Mouse (Mus musculus) hindbrain, postnatal 0 days (tissue): ENCODE data around the gene Vstm2a. TPM values are rescaled to one million over a fixed set of nuclear protein-coding genes. Genes with fewer than 3 reads are reported as not detected.

ENCODE experiments used
- ATAC-seq: fragments of 200-750 bp; cut with Nextera tagmentation; 2 replicates; pipeline ENCODE4 v1.8.0; 2017; ENCODE audit warnings: mild to moderate bottlenecking, moderate TSS enrichment, moderate library complexity
- DNase-seq: peaks from one replicate; pipeline ENCODE4 v3.0.0-alpha.2; 2015; ENCODE audit warnings: low spot score
- H3K27ac ChIP-seq: fragments of 300-500 bp; sonication (generic); 2 replicates; pipeline ENCODE4 v1.5.1; 2014; ENCODE audit warnings: mild to moderate bottlenecking
- H3K27me3 ChIP-seq: fragments of 300-500 bp; sonication (generic); 2 replicates; pipeline ENCODE4 v1.6.1; 2014; ENCODE audit warnings: low read length, mixed read lengths; ENCODE audit not compliant: insufficient read depth
- H3K36me3 ChIP-seq: fragments of 300-500 bp; sonication (generic); 2 replicates; pipeline ENCODE4 v1.6.1; 2014; ENCODE audit warnings: low read length, mixed read lengths; ENCODE audit not compliant: insufficient read depth
- H3K4me1 ChIP-seq: fragments of 300-500 bp; sonication (generic); 2 replicates; pipeline ENCODE4 v1.6.1; 2014; ENCODE audit warnings: antibody characterized with exemption, low read length, mixed read lengths; ENCODE audit not compliant: insufficient read depth
- H3K4me2 ChIP-seq: fragments of 300-500 bp; sonication (generic); 2 replicates; pipeline ENCODE4 v1.6.1; 2014; ENCODE audit warnings: low read depth, mild to moderate bottlenecking, low read length, moderate library complexity, mixed read lengths
- H3K4me3 ChIP-seq: fragments of 300-500 bp; sonication (generic); 2 replicates; pipeline ENCODE4 v1.5.1; 2014; ENCODE audit warnings: low read length
- H3K9ac ChIP-seq: fragments of 300-500 bp; sonication (generic); replicated peaks from 2 replicates; pipeline ENCODE4 v1.6.1; 2014; ENCODE audit warnings: mild to moderate bottlenecking, low read length, moderate library complexity, mixed read lengths
- H3K9me3 ChIP-seq: fragments of 300-500 bp; sonication (generic); 2 replicates; pipeline ENCODE4 v1.6.1; 2016; ENCODE audit warnings: low read length, mixed read lengths
- CTCF ChIP-seq: IDR thresholded peaks from 2 replicates; pipeline ENCODE4 v1.5.1; 2016; ENCODE audit warnings: antibody characterized with exemption, control low read depth, low read depth
- WGBS: fragments of 180-500 bp; shearing (Covaris S2); extraction: QIAGEN DNeasy Blood & Tissue Kit; methylation state at CpG from one replicate; pipeline ENCODE4 v1.1.7; 2014; 5-methylcytosine and 5-hydroxymethylcytosine counted together
- polyA plus RNA-seq: library from polyadenylated mRNA; unstranded; fragments of >200 nt; fragmentation: Nextera tagmentation; extraction: Ambion mirVana; gene quantifications from 2 replicates; pipeline ENCODE4 v1.2.1, GENCODE M21; 2015
- total RNA-seq: library from RNA; depleted of rRNA; stranded (reverse); fragments of >200 nt; gene quantifications from 2 replicates; pipeline ENCODE4 v1.2.3, GENCODE M21; 2014

Vstm2a gene
- total and polyA plus RNA-seq, 2 experiments from 2014 or later = 108 to 119 TPM

DNA sequence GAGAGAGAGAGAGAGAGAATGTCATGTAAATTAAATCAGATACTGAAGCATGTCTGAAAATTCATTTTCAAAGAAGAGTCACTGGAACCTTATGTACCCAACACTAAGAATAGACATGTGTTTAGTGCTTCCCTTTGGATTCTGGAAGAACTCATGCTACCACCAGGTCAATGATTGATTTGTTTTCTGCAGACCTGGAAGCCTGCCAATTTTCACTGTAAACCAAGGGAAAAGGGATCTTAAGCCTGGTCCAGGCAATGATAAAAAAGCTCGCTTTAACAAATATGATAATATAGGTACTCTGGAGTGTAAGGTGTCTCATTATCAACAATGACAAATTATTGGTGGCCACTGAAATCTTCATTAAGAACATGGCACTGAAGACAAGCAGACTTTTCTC lies 32.9 kb downstream of the Vstm2a start:
- DNase-seq = no peak
- H3K9ac ChIP-seq = no peak overlapping the region
- H3K4me2 ChIP-seq = no peak overlapping the region
- no peak overlapping the region for H3K27ac ChIP-seq
- TF ChIP-seq CTCF = no peak
- no peak for ATAC-seq
- H3K9me3 ChIP-seq = no peaks in the 10 kb centered on the region
- H3K4me1 ChIP-seq = no peaks in the 10 kb centered on the region
- WGBS = 79% methylated on average over 1 of the region's 1 CpGs
- no peak overlapping the region for H3K4me3 ChIP-seq
- no peaks in the 10 kb centered on the region for H3K27me3 ChIP-seq
- no peaks in the 10 kb centered on the region for H3K36me3 ChIP-seq

DNA sequence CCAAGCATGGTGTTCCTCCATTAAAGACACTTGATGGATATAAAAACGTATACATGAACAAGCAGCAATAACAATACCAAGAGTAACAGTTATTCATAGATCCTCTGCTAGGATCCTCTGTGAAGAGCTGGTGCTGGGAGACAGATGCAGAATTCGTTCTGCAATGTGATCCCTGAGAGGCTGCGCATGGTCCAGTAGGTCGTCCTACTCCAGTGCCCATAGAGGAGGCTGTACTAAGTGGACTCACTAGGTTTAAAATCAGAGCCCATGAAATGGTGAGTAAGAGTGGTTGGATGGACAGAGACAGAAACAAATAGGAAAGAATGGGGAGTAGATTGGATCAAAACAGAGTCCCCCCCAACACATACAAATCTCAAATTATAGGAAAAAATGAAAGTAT lies 35.4 kb downstream of the Vstm2a start:
- DNase-seq (no peak), ATAC-seq (no peak)
- H3K36me3 ChIP-seq = no peaks in the 10 kb centered on the region
- no peaks in the 10 kb centered on the region for H3K4me1 ChIP-seq
- no peak overlapping the region for H3K27ac ChIP-seq
- H3K9ac ChIP-seq = no peak overlapping the region
- WGBS = 81% methylated on average over 4 of the region's 4 CpGs
- H3K4me2 ChIP-seq = no peak overlapping the region
- no peaks in the 10 kb centered on the region for H3K27me3 ChIP-seq
- no peaks in the 10 kb centered on the region for H3K9me3 ChIP-seq
- no peak for TF ChIP-seq CTCF
- no peak overlapping the region for H3K4me3 ChIP-seq

DNA sequence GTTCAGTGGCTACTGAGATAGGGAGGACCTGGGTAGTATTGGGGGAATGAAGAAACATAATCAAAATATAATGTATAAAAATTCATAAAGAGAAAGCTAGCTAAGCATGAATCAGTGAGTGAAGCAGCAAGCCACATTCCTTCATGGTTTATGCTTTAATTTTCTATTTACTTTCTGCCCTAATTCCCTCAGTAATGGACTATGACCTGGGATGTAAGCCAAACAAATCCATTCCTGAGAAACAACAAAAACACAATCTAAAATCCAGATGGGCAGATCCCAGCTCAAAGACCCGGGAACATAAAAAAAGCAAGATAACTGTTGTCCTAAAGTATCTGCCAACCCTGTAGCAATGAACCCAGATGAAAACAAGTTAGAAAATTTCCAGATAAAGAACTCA lies 39.0 kb downstream of the Vstm2a start:
- no peak for DNase-seq
- no peak for ATAC-seq
- 54% methylated on average over 1 of the region's 1 CpGs for WGBS
- Histone ChIP-seq H3K4me1 (no peaks in the 10 kb centered on the region), H3K27me3 (no peaks in the 10 kb centered on the region), H3K4me3 (no peak overlapping the region), H3K36me3 (no peaks in the 10 kb centered on the region), H3K9me3 (no peaks in the 10 kb centered on the region), H3K4me2 (no peak overlapping the region), H3K27ac (no peak overlapping the region), H3K9ac (no peak overlapping the region)
- TF ChIP-seq CTCF = no peak

DNA sequence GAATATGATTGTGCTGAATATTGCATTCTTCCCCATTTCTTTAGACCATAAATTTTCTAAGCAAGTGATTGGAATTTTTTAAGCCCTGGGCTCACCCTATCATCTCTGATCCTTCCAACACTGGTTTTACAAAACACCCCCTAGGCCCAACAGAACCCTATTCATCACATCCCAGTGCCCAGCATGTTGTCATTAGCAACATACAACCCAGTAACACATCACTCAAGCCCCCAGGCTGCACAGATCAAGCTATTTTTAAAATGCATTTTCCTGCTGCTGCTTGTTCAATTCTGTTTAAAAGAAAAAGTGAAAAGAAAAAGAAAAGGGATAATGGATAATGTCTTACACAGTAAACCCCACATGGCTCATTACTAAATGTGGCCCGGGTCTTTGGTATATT lies 42.0 kb downstream of the Vstm2a start:
- no peak for TF ChIP-seq CTCF
- 35% methylated on average over 1 of the region's 1 CpGs for WGBS
- H3K27ac ChIP-seq = no peak overlapping the region
- no peak overlapping the region for H3K4me3 ChIP-seq
- DNase-seq (peak; percentile 13), ATAC-seq (peak; percentile 64; the same call in 1 of the 2 replicates)
- H3K4me1 ChIP-seq = no peaks in the 10 kb centered on the region
- no peak overlapping the region for H3K4me2 ChIP-seq
- H3K9me3 ChIP-seq = no peaks in the 10 kb centered on the region
- no peaks in the 10 kb centered on the region for H3K36me3 ChIP-seq
- no peak overlapping the region for H3K9ac ChIP-seq
- no peaks in the 10 kb centered on the region for H3K27me3 ChIP-seq

DNA sequence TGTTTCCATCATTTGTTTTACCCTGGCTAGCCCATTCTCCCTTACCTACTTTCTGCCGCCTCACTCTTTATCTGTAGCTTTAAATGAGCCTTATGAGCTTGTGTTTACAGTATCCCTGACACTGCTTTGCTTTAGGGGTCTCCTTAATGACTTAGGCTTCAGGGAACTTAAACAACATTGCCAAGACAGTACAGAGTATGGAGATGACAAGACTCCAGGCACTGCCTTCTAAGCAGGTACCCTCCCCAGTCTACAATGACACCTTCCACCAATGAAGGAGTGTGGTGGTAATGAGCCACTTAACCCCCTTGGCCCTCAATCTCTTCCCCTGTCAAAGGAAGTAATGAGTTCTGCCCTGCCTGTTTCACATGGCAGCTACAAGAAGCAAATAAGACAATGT lies 42.4 kb downstream of the Vstm2a start:
- H3K27ac ChIP-seq = no peak overlapping the region; the same call in 1 of the 2 replicates

DNA sequence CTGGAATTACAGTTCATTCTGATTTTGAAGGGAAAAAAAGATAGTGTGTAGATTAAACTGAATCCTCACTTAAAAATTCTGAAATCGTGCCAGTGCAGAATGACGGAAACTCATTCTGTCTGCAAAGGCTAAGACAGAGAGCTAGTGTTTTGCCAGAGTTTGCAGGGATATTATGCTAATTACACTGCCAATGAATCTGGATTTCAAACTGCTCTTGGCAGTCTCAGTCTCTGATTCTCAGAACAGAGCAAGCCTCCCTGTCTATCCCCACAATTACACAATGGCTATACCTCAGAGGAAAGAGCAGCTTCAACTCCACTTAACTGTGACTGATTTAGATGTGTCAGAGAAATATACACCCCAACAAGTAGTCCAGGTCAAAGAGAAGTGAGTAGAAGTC lies 43.2 kb downstream of the Vstm2a start:
- Histone ChIP-seq H3K36me3 (no peaks in the 10 kb centered on the region), H3K4me3 (no peak overlapping the region), H3K4me1 (no peaks in the 10 kb centered on the region), H3K27ac (peak overlapping the region; percentile 7; the same call in 1 of the 2 replicates), H3K27me3 (no peaks in the 10 kb centered on the region), H3K4me2 (no peak overlapping the region), H3K9me3 (no peaks in the 10 kb centered on the region), H3K9ac (no peak overlapping the region)
- TF ChIP-seq CTCF = no peak
- ATAC-seq (peak; percentile 71; the same call in 1 of the 2 replicates), DNase-seq (peak; percentile 46)
- WGBS = 28% methylated on average over 2 of the region's 2 CpGs

More for the DNA sequence above, 42.4 kb downstream of the Vstm2a start:
- Histone ChIP-seq H3K4me3 (no peak overlapping the region), H3K4me1 (no peaks in the 10 kb centered on the region), H3K9ac (no peak overlapping the region), H3K27me3 (no peaks in the 10 kb centered on the region), H3K36me3 (no peaks in the 10 kb centered on the region), H3K4me2 (no peak overlapping the region), H3K9me3 (no peaks in the 10 kb centered on the region)
- no peak for DNase-seq
- WGBS = 63% methylated on average over 1 of the region's 1 CpGs
- ATAC-seq = no peak
- no peak for TF ChIP-seq CTCF

DNA sequence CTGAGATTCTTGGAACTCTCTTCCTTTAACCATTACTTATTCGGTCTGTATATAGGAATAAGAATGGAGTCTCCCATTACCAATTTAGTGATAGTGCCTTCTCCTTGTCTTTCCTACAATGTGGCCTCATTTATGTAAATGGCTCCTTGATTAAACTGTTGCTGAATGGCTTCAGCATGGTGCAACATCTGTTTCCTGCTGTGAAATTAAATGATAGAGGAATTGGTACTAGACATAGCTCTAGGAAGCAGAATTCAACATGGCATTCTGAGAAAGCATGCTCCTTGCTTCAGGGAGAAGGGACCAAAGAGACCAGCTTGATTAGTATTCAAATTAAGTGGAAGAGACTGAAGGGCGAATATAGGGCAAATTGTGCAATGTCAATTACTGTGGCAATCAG lies 57.6 kb downstream of the Vstm2a start:
- no peaks in the 10 kb centered on the region for H3K9me3 ChIP-seq
- TF ChIP-seq CTCF = no peak
- no peaks in the 10 kb centered on the region for H3K36me3 ChIP-seq
- no peaks in the 10 kb centered on the region for H3K4me1 ChIP-seq
- no peak overlapping the region for H3K4me3 ChIP-seq
- 67% methylated on average over 2 of the region's 2 CpGs for WGBS
- H3K4me2 ChIP-seq = no peak overlapping the region
- peak; percentile 24 for DNase-seq
- no peak overlapping the region for H3K9ac ChIP-seq
- H3K27ac ChIP-seq = no peak overlapping the region
- ATAC-seq = peak; percentile 56; the same call in 1 of the 2 replicates
- no peaks in the 10 kb centered on the region for H3K27me3 ChIP-seq
